Mouse (Mus musculus) embryonic stem cell, embryonic (primary cell): ENCODE measurements at regions not wholly inside any gene's neighbourhood (a gene's known extent, or its start where the extent isn't known, plus 50 kb on each side); places are given as distances from the start of the nearest gene placed in this dataset.

Experiments
- CTCF ChIA-PET, 4 experiments: fragments of 300-600 bp in 2 of 4; fragments of 350-600 bp in 2 of 4; sonication (Branson Sonifier 250); formaldehyde crosslinking; loops; one replicate each; lab custom pipeline; 2022; ENCODE audit warnings: inconsistent platforms in 2 of 4; lab: Charles Lee
- POLR2A ChIA-PET, 4 experiments: fragments of 300-600 bp in 2 of 4; fragments of 350-600 bp in 2 of 4; sonication (Branson Sonifier 250); formaldehyde crosslinking; loops; one replicate each; lab custom pipeline; 2022; ENCODE audit warnings: antibody characterized with exemption in 4 of 4, inconsistent platforms in 1 of 4; lab: Charles Lee

GRCm38 (mm10) chr11:31615107-31615811 is 56.4 kb downstream of the Bod1 start:
- ChIA-PET CTCF (interaction anchor here (0.5 to 2.2 kb wide), 39 partner anchors 8 to 1854 kb away, joined by 3 to 14 read pairs (median 4); no protein-coding TSS in a partner anchor), POLR2A (interaction anchor here in 3 of 4 experiments (0.8 to 1.6 kb wide), 6 partner anchors 13 to 242 kb away, joined by 3 to 6 read pairs (median 3); no protein-coding TSS in a partner anchor)

GRCm38 (mm10) chr11:31614394-31614713 is 57.3 kb downstream of the Bod1 start:
- ChIA-PET CTCF (interaction anchor here (0.5 to 2.2 kb wide), 21 partner anchors 8 to 1710 kb away, joined by 3 to 14 read pairs (median 5); no protein-coding TSS in a partner anchor), POLR2A (interaction anchor here in 2 of 4 experiments (0.7 to 1.6 kb wide), 3 partner anchors 23 to 808 kb away, joined by 4 to 6 read pairs (median 4); no protein-coding TSS in a partner anchor)

GRCm38 (mm10) chr11:31613688-31614393 is 57.8 kb downstream of the Bod1 start:
- ChIA-PET CTCF (interaction anchor here (0.6 to 2.2 kb wide), 12 partner anchors 24 to 1711 kb away, joined by 3 to 14 read pairs (median 4); no protein-coding TSS in a partner anchor), POLR2A (interaction anchor here in 1 of 4 experiments (0.7 to 1.6 kb wide), 2 partner anchors 23 to 807 kb away, joined by 4 read pairs; no protein-coding TSS in a partner anchor)

- POLR2A ChIA-PET = no interaction called here
- CTCF ChIA-PET = interaction anchor here in 1 of 4 experiments (0.5 kb wide), 1 partner anchor 239 kb away, joined by 14 read pairs; the partner anchor contains the start of gene Stc2
These were observed 63.2 kb downstream of the Bod1 start for GRCm38 (mm10) chr11:31608458-31608857.

- ChIA-PET CTCF (no interaction called here), POLR2A (interaction anchor here in 1 of 4 experiments (0.6 kb wide), 1 partner anchor 58 kb away, joined by 3 read pairs; no protein-coding TSS in a partner anchor)
These were observed 70.2 kb downstream of the Bod1 start for GRCm38 (mm10) chr11:31601499-31601898.

- CTCF ChIA-PET = no interaction called here
- POLR2A ChIA-PET = no interaction called here
These were observed 78.1 kb downstream of the Bod1 start for GRCm38 (mm10) chr11:31593604-31594003.

GRCm38 (mm10) chr11:31592061-31592460 is 79.6 kb downstream of the Bod1 start:
- ChIA-PET CTCF (no interaction called here), POLR2A (interaction anchor here in 1 of 4 experiments (0.6 kb wide), 1 partner anchor 421 kb away, joined by 3 read pairs; no protein-coding TSS in a partner anchor)

GRCm38 (mm10) chr11:31591037-31591554 is 80.6 kb downstream of the Bod1 start:
- ChIA-PET POLR2A (interaction anchor here in 1 of 4 experiments (0.6 to 0.8 kb wide), 2 partner anchors 15 to 24 kb away, joined by 3 to 4 read pairs; no protein-coding TSS in a partner anchor), CTCF (interaction anchor here in 1 of 4 experiments (0.9 kb wide), 1 partner anchor 24 kb away, joined by 5 read pairs; no protein-coding TSS in a partner anchor)

- POLR2A ChIA-PET = no interaction called here
- CTCF ChIA-PET = no interaction called here
These were observed 96.7 kb downstream of the Bod1 start for GRCm38 (mm10) chr11:31574941-31575340.

GRCm38 (mm10) chr11:31564742-31565510 is 106.8 kb downstream of the Bod1 start:
- POLR2A ChIA-PET = no interaction called here

GRCm38 (mm10) chr11:31563826-31564741 is 107.6 kb downstream of the Bod1 start:
- POLR2A ChIA-PET = no interaction called here
- CTCF ChIA-PET = interaction anchor here in 1 of 4 experiments (0.7 kb wide), 1 partner anchor 685 kb away, joined by 3 read pairs; no protein-coding TSS in a partner anchor

More at GRCm38 (mm10) chr11:31564742-31565510, 106.8 kb downstream of the Bod1 start:
- CTCF ChIA-PET = interaction anchor here in 1 of 4 experiments (0.7 kb wide), 1 partner anchor 684 kb away, joined by 3 read pairs; no protein-coding TSS in a partner anchor

- ChIA-PET POLR2A (interaction anchor here in 1 of 4 experiments (0.7 kb wide), 1 partner anchor 807 kb away, joined by 6 read pairs; no protein-coding TSS in a partner anchor), CTCF (no interaction called here)
These were observed 108.7 kb downstream of the Bod1 start for GRCm38 (mm10) chr11:31562954-31563353.

GRCm38 (mm10) chr11:31560775-31561174 is 110.9 kb downstream of the Bod1 start:
- CTCF ChIA-PET = no interaction called here
- POLR2A ChIA-PET = no interaction called here

- POLR2A ChIA-PET = no interaction called here
These were observed 116.6 kb downstream of the Bod1 start for GRCm38 (mm10) chr11:31555042-31555441.

GRCm38 (mm10) chr11:31551614-31552271 is 119.9 kb downstream of the Bod1 start:
- ChIA-PET POLR2A (interaction anchor here in 2 of 4 experiments (0.6 to 1.1 kb wide), 3 partner anchors 253 to 560 kb away, joined by 3 to 4 read pairs (median 3); no protein-coding TSS in a partner anchor), CTCF (interaction anchor here in 1 of 4 experiments (0.6 kb wide), 1 partner anchor 65 kb away, joined by 3 read pairs; no protein-coding TSS in a partner anchor)

More at GRCm38 (mm10) chr11:31555042-31555441, 116.6 kb downstream of the Bod1 start:
- CTCF ChIA-PET = no interaction called here
